ENCODE assay signal across 16 mouse cellular contexts in the genomic region with DNA sequence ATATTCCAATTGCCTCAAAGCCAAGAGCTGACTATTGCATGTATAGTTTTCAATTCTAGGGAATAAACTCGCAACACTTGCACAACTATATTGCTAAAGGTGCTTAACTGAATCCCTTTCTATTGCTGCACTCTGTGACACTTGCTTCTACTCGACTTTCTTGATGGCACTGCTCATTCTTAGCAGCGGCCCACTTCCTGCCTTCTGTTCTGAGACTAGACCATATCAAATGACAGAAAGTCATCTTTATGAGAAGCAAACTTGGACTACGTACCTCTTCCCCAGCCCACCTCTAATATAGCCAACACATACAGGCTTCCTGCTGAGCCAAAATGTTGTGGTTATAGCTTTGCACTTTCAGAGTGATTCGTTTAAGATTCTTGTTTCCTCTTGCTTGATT. TPM values are rescaled to one million over a fixed set of nuclear protein-coding genes. Genes with fewer than 3 reads are reported as not detected.
DNase-seq lines count a peak whose midpoint lies in the region; ATAC-seq and TF ChIP-seq lines count a peak whose summit lies in the region.
"Had no signal": no experiment of that assay in that cellular context is flagged by ENCODE, and none has a peak within 500 bp of the region (broad histone marks: within the 10 kb centered on the region; RNA-seq: fewer than 3 reads in every experiment).

No protein-coding gene starts in this region.

- DNase-seq in kidney, adult 8-10 months: no peak
- no peak for DNase-seq in left cerebral cortex, postnatal 36 days (ENCODE audit: low spot score in 2 of 2)
- no peak for DNase-seq in heart, adult 11 months
- DNase-seq: adrenal gland, postnatal 36 days; cerebellum, postnatal 14 days; gastrocnemius, postnatal 14 days had no signal

- H3K4me1 ChIP-seq in megakaryocyte, embryonic 14.5 days: peaks cover 43% of the 10 kb centered on the region
- H3K4me1 ChIP-seq in bone marrow macrophage, adult 2 months (ENCODE audit: control insufficient read depth, insufficient read depth, low read length): peaks cover 28% of the 10 kb centered on the region

- H3K27ac ChIP-seq in bone marrow macrophage, adult 2 months (ENCODE audit: insufficient read depth, low read depth, low read length): peak overlapping the region; percentile 10; the same call in 1 of the 2 replicates
- H3K27ac ChIP-seq: embryonic facial prominence, embryonic 13.5 days; hindbrain, embryonic 10.5 days; kidney, embryonic 15.5 days; limb, embryonic 13.5 days had no signal

- ATAC-seq in megakaryocyte, adult 5-6 weeks (ENCODE audit: poor library complexity, severe bottlenecking): no peak
- 0 out of 2 replicates have a peak, but pooled peaks have one; percentile 18 for ATAC-seq in monocyte, adult 5-6 weeks (replicated peaks; ENCODE audit: insufficient number of reproducible peaks, low FRiP score, low TSS enrichment, poor library complexity, severe bottlenecking)
- ATAC-seq: lung, postnatal 0 days had no signal

- no peaks in the 10 kb centered on the region for H3K9me3 ChIP-seq in megakaryocyte, embryonic 14.5 days
- H3K9me3 ChIP-seq: embryonic facial prominence, embryonic 13.5 days; heart, embryonic 12.5 days; hindbrain, embryonic 10.5 days; kidney, embryonic 15.5 days; limb, embryonic 13.5 days had no signal

- peak overlapping the region; percentile 1 for H3K4me3 ChIP-seq in megakaryocyte, embryonic 14.5 days (replicated peaks)
- H3K4me3 ChIP-seq in bone marrow macrophage, adult 2 months (ENCODE audit: insufficient read depth, low read length): no peak overlapping the region
- H3K4me3 ChIP-seq: embryonic facial prominence, embryonic 13.5 days; heart, embryonic 12.5 days; hindbrain, embryonic 10.5 days; kidney, embryonic 15.5 days; limb, embryonic 13.5 days had no signal

- H3K36me3 ChIP-seq in megakaryocyte, embryonic 14.5 days (replicated peaks; ENCODE audit: low read length): peaks cover 8% of the 10 kb centered on the region
- H3K36me3 ChIP-seq: embryonic facial prominence, embryonic 13.5 days; heart, embryonic 12.5 days; hindbrain, embryonic 10.5 days; kidney, embryonic 15.5 days; limb, embryonic 13.5 days had no signal

- TF ChIP-seq POLR2A in bone marrow macrophage, adult 2 months (IDR thresholded peaks at IDR 0.05; ENCODE audit: borderline replicate concordance, low read depth, low read length): no peak

- no peak for TF ChIP-seq CTCF in bone marrow macrophage, adult 2 months (IDR thresholded peaks at IDR 0.05; ENCODE audit: low read depth, low read length)

- intact Hi-C loops in left cerebral cortex, postnatal 36 days (cut with DNase I): no loop called here

- H3K27me3 ChIP-seq in megakaryocyte, embryonic 14.5 days (replicated peaks): no peaks in the 10 kb centered on the region
- H3K27me3 ChIP-seq: embryonic facial prominence, embryonic 13.5 days; heart, embryonic 12.5 days; kidney, embryonic 15.5 days; limb, embryonic 13.5 days had no signal

RNA-seq across cellular contexts. Expression of a gene that starts 23.6 kb away (rescaled TPM):
- 20.3 and 35.3 TPM in 2 replicates for polyA plus RNA-seq in megakaryocyte, embryonic 14.5 days (2012; ENCODE audit: insufficient read depth, low replicate concordance)
- total RNA-seq in megakaryocyte, adult 5-6 weeks (2015): 716 and 772 TPM in 2 replicates
- total RNA-seq in megakaryocyte, adult 5-6 weeks (2017): 1,073 and 1,122 TPM in 2 replicates
- polyA plus RNA-seq in bone marrow macrophage, adult 2 months (2012; ENCODE audit: insufficient read depth, insufficient read length, missing spikeins): 668 and 730 TPM in 2 replicates
- total RNA-seq in monocyte, adult 5-6 weeks (2017): 804 to 1,126 TPM (median 952 TPM) in 3 replicates
- total RNA-seq in left cerebral cortex, postnatal 36 days (2021): 100 to 1,000 TPM; 125 to 154 TPM
